Mouse (Mus musculus) thymus, adult 2 months (tissue): Measurements from ENCODE around the gene Nr2c1.

Experiments used
- CTCF ChIP-seq: fragments of 200-500 bp; IDR thresholded peaks from 2 replicates; pipeline ENCODE4 v1.5.1; 2012; ENCODE audit warnings: mild to moderate bottlenecking, control low read depth, low read length, moderate library complexity, borderline replicate concordance; ENCODE audit not compliant: control insufficient read depth, poor library complexity, insufficient read depth; ENCODE audit errors: extremely low read depth
- POLR2A ChIP-seq: fragments of 200-500 bp; IDR thresholded peaks from 2 replicates; pipeline ENCODE4 v1.6.1; 2012; ENCODE audit warnings: mild to moderate bottlenecking, low read length, control low read depth, moderate library complexity; ENCODE audit not compliant: control insufficient read depth, poor library complexity, insufficient read depth; ENCODE audit errors: extremely low read depth

DNA sequence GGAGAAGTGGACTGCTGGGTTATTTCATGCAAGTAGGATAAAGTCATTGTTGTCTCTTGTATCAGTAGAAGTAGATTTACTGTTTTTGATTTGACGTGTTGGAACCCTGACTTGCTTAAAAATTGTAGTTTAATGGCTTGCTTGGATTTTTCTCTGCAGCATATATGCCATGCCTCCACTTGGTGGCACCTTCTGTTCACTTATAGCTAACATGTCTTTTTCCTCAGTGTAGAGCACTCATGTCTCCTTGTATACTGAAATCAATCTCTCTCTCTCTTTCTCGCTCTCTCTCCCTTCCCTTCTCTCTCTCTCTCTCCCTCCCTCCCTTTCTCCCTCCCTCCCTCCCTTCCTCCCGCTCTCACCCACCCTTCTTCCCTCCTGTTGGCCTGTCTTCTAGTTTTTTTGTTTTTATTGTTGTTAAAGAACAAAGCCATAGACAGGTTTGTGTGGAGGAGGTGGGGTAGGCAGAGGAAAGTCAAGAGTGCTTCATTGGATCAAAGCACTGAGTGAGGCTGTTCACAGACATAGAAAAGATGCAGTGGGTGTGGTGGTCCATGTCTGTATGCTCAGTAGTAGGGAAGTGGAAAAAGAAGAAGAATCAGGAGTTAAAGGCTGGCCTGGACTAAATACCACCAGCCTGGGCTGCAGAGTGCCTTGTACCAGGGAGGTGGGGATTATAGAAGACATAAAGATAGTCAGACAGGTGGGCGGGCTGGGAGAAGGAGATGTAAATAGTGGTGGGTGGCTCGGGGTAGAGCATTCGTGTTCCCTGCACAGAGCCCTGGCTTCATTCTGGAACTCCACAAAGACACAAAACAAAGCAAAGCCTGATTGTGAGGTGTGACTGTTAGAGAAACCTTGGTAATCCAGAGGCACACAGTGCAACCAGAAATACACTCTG lies 63.1 kb downstream of the Nr2c1 start:
- TF ChIP-seq CTCF: no peak
- TF ChIP-seq POLR2A: no peak
